Mouse (Mus musculus): ENCODE measurements around the gene Syt15. TPM values are rescaled to one million over a fixed set of nuclear protein-coding genes. Genes with fewer than 3 reads are reported as not detected.

Gene Syt15
- 0.04 and 0.08 TPM in 2 replicates for polyA plus RNA-seq (2016; fragmentation: Nextera tagmentation; extraction: Ambion mirVana)

GRCm38 (mm10) chr14:34219295-34219694 lies at the start of gene Syt15:
Syt15 (plus strand) TSS chr14:34219595.
- no peak for DNase-seq (ENCODE audit: low spot score)
- Histone ChIP-seq H3K27me3 (replicated peaks; ENCODE audit: low read depth, poor library complexity, severe bottlenecking) (peaks cover 57% of the 10 kb centered on the region), H3K36me3 (replicated peaks) (no peaks in the 10 kb centered on the region), H3K9me3 (no peaks in the 10 kb centered on the region), H3K4me3 (peak within 1 kb of the TSS; percentile 53), H3K4me1 (peaks cover 8% of the 10 kb centered on the region), H3K27ac (replicated peaks) (peak within 1 kb of the TSS; percentile 24; the same call in 1 of the 2 replicates)
- 73% methylated on average over 6 of the region's 6 CpGs for WGBS

- H3K36me3 ChIP-seq (replicated peaks) = no peaks in the 10 kb centered on the region
- H3K4me3 ChIP-seq = no peak overlapping the region
- WGBS = 84% methylated on average over 3 of the region's 3 CpGs
- no peaks in the 10 kb centered on the region for H3K4me1 ChIP-seq
- no peaks in the 10 kb centered on the region for H3K9me3 ChIP-seq
- no peak overlapping the region for H3K27ac ChIP-seq (replicated peaks)
- no peaks in the 10 kb centered on the region for H3K27me3 ChIP-seq (replicated peaks; ENCODE audit: low read depth, poor library complexity, severe bottlenecking)
- DNase-seq (ENCODE audit: low spot score) = no peak
Measured at GRCm38 (mm10) chr14:34171107-34171506, 48.3 kb upstream of the Syt15 start.

GRCm38 (mm10) chr14:34179351-34179750 lies 40.0 kb upstream of the Syt15 start:
- Histone ChIP-seq H3K36me3 (replicated peaks) (no peaks in the 10 kb centered on the region), H3K9me3 (no peaks in the 10 kb centered on the region), H3K27me3 (replicated peaks; ENCODE audit: low read depth, poor library complexity, severe bottlenecking) (no peaks in the 10 kb centered on the region), H3K4me3 (no peak overlapping the region), H3K4me1 (no peaks in the 10 kb centered on the region), H3K27ac (replicated peaks) (no peak overlapping the region)
- no peak for DNase-seq (ENCODE audit: low spot score)
- 93% methylated on average over 3 of the region's 3 CpGs for WGBS

- H3K36me3 ChIP-seq (replicated peaks) = no peaks in the 10 kb centered on the region
- H3K27me3 ChIP-seq (replicated peaks; ENCODE audit: low read depth, poor library complexity, severe bottlenecking) = no peaks in the 10 kb centered on the region
- no peak for DNase-seq (ENCODE audit: low spot score)
- WGBS = 94% methylated on average over 1 of the region's 1 CpGs
- H3K4me1 ChIP-seq = no peaks in the 10 kb centered on the region
- no peak overlapping the region for H3K27ac ChIP-seq (replicated peaks)
- no peaks in the 10 kb centered on the region for H3K9me3 ChIP-seq
- no peak overlapping the region for H3K4me3 ChIP-seq
Measured at GRCm38 (mm10) chr14:34183101-34183500, 36.3 kb upstream of the Syt15 start.

GRCm38 (mm10) chr14:34188629-34189028 lies 30.8 kb upstream of the Syt15 start:
- peak; percentile 43 for DNase-seq (ENCODE audit: low spot score)
- no peaks in the 10 kb centered on the region for H3K9me3 ChIP-seq
- H3K4me1 ChIP-seq = no peaks in the 10 kb centered on the region
- H3K4me3 ChIP-seq = no peak overlapping the region
- 68% methylated on average over 5 of the region's 5 CpGs for WGBS
- H3K36me3 ChIP-seq (replicated peaks) = no peaks in the 10 kb centered on the region
- H3K27ac ChIP-seq (replicated peaks) = no peak overlapping the region
- no peaks in the 10 kb centered on the region; the same call in 1 of the 2 replicates for H3K27me3 ChIP-seq (replicated peaks; ENCODE audit: low read depth, poor library complexity, severe bottlenecking)

- Histone ChIP-seq H3K9me3 (no peaks in the 10 kb centered on the region), H3K4me3 (no peak overlapping the region), H3K4me1 (no peaks in the 10 kb centered on the region), H3K36me3 (replicated peaks) (no peaks in the 10 kb centered on the region), H3K27ac (replicated peaks) (no peak overlapping the region), H3K27me3 (replicated peaks; ENCODE audit: low read depth, poor library complexity, severe bottlenecking) (no peaks in the 10 kb centered on the region; the same call in 1 of the 2 replicates)
- DNase-seq (ENCODE audit: low spot score) = no peak
- WGBS = 79% methylated on average over 7 of the region's 7 CpGs
Measured at GRCm38 (mm10) chr14:34190361-34190760, 29.0 kb upstream of the Syt15 start.

GRCm38 (mm10) chr14:34193879-34194278 lies 25.5 kb upstream of the Syt15 start:
- 73% methylated on average over 4 of the region's 4 CpGs for WGBS
- no peak for DNase-seq (ENCODE audit: low spot score)
- peaks cover 11% of the 10 kb centered on the region; the same call in 1 of the 2 replicates for H3K27me3 ChIP-seq (replicated peaks; ENCODE audit: low read depth, poor library complexity, severe bottlenecking)
- peaks cover 13% of the 10 kb centered on the region for H3K4me1 ChIP-seq
- no peaks in the 10 kb centered on the region for H3K36me3 ChIP-seq (replicated peaks)
- no peaks in the 10 kb centered on the region for H3K9me3 ChIP-seq
- no peak overlapping the region for H3K27ac ChIP-seq (replicated peaks)
- no peak overlapping the region for H3K4me3 ChIP-seq

- H3K36me3 ChIP-seq (replicated peaks) = no peaks in the 10 kb centered on the region
- 87% methylated on average over 15 of the region's 15 CpGs for WGBS
- H3K27ac ChIP-seq (replicated peaks) = peak overlapping the region; percentile 60
- no peak overlapping the region for H3K4me3 ChIP-seq
- H3K27me3 ChIP-seq (replicated peaks; ENCODE audit: low read depth, poor library complexity, severe bottlenecking) = peaks cover 27% of the 10 kb centered on the region
- no peaks in the 10 kb centered on the region for H3K9me3 ChIP-seq
- H3K4me1 ChIP-seq = peaks cover 15% of the 10 kb centered on the region
- DNase-seq (ENCODE audit: low spot score) = no peak
Measured at GRCm38 (mm10) chr14:34195466-34195865, 23.9 kb upstream of the Syt15 start.

GRCm38 (mm10) chr14:34196706-34197105 lies 22.7 kb upstream of the Syt15 start:
- no peak for DNase-seq (ENCODE audit: low spot score)
- peak overlapping the region; percentile 61 for H3K27ac ChIP-seq (replicated peaks)
- WGBS = 49% methylated on average over 4 of the region's 4 CpGs
- no peaks in the 10 kb centered on the region for H3K36me3 ChIP-seq (replicated peaks)
- H3K4me3 ChIP-seq = no peak overlapping the region
- no peaks in the 10 kb centered on the region for H3K9me3 ChIP-seq
- H3K27me3 ChIP-seq (replicated peaks; ENCODE audit: low read depth, poor library complexity, severe bottlenecking) = peaks cover 38% of the 10 kb centered on the region
- peaks cover 28% of the 10 kb centered on the region for H3K4me1 ChIP-seq

GRCm38 (mm10) chr14:34200738-34201230 lies 18.6 kb upstream of the Syt15 start:
- Histone ChIP-seq H3K27me3 (replicated peaks; ENCODE audit: low read depth, poor library complexity, severe bottlenecking) (peaks cover 58% of the 10 kb centered on the region), H3K9me3 (no peaks in the 10 kb centered on the region), H3K4me1 (peaks cover 28% of the 10 kb centered on the region), H3K4me3 (peak overlapping the region; percentile 87), H3K27ac (replicated peaks) (peak overlapping the region; percentile 65), H3K36me3 (replicated peaks) (no peaks in the 10 kb centered on the region)
- DNase-seq (ENCODE audit: low spot score) = peak; percentile 59
- WGBS = 3% methylated on average over 19 of the region's 19 CpGs

GRCm38 (mm10) chr14:34201231-34202035 lies 18.0 kb upstream of the Syt15 start, which contains the start of gene Gprin2:
Gprin2 (minus strand) TSS chr14:34201653.
- peak; percentile 64 for DNase-seq (ENCODE audit: low spot score)
- Histone ChIP-seq H3K4me3 (peak within 1 kb of the TSS; percentile 87), H3K4me1 (peaks cover 22% of the 10 kb centered on the region), H3K27me3 (replicated peaks; ENCODE audit: low read depth, poor library complexity, severe bottlenecking) (peaks cover 58% of the 10 kb centered on the region), H3K9me3 (no peaks in the 10 kb centered on the region), H3K36me3 (replicated peaks) (no peaks in the 10 kb centered on the region), H3K27ac (replicated peaks) (peak within 1 kb of the TSS; percentile 65)
- WGBS = 3% methylated on average over 49 of the region's 52 CpGs

- WGBS = 79% methylated on average over 6 of the region's 6 CpGs
- no peaks in the 10 kb centered on the region for H3K9me3 ChIP-seq
Measured at GRCm38 (mm10) chr14:34207996-34208395, 11.4 kb upstream of the Syt15 start.

GRCm38 (mm10) chr14:34208651-34209050 lies 10.7 kb upstream of the Syt15 start:
- no peaks in the 10 kb centered on the region for H3K36me3 ChIP-seq (replicated peaks)
- H3K27ac ChIP-seq (replicated peaks) = no peak overlapping the region
- peaks cover 1% of the 10 kb centered on the region; the same call in 1 of the 2 replicates for H3K27me3 ChIP-seq (replicated peaks; ENCODE audit: low read depth, poor library complexity, severe bottlenecking)
- no peaks in the 10 kb centered on the region for H3K9me3 ChIP-seq
- H3K4me1 ChIP-seq = no peaks in the 10 kb centered on the region
- no peak overlapping the region for H3K4me3 ChIP-seq
- WGBS = 47% methylated on average over 2 of the region's 2 CpGs
- DNase-seq (ENCODE audit: low spot score) = no peak

More at GRCm38 (mm10) chr14:34207996-34208395, 11.4 kb upstream of the Syt15 start:
- DNase-seq (ENCODE audit: low spot score) = no peak
- no peak overlapping the region for H3K27ac ChIP-seq (replicated peaks)
- H3K27me3 ChIP-seq (replicated peaks; ENCODE audit: low read depth, poor library complexity, severe bottlenecking) = peaks cover 8% of the 10 kb centered on the region; the same call in 1 of the 2 replicates
- H3K4me1 ChIP-seq = no peaks in the 10 kb centered on the region
- no peaks in the 10 kb centered on the region for H3K36me3 ChIP-seq (replicated peaks)
- no peak overlapping the region for H3K4me3 ChIP-seq
